8 mouse cellular contexts compared by ENCODE assay signal in genomic region chr17:42875571-42876000, GRCm38 (mm10). TPM values are rescaled to one million over a fixed set of nuclear protein-coding genes. Genes with fewer than 3 reads are reported as not detected.
A peak's percentile ranks its signal among the peaks of the same experiment; 100 is the strongest.
DNase-seq lines count a peak whose midpoint lies in the region; ATAC-seq and TF ChIP-seq lines count a peak whose summit lies in the region.

No protein-coding gene starts in this region.

- TF ChIP-seq CTCF in E14TG2a.4 (conservative IDR thresholded peaks at IDR 0.05; ENCODE audit: low read length) = no peak

- no peaks in the 10 kb centered on the region for H3K27me3 ChIP-seq in E14TG2a.4 (ENCODE audit: insufficient read depth, low read length)

- H3K4me1 ChIP-seq in E14TG2a.4 (replicated peaks; ENCODE audit: low read depth, low read length) = peaks cover 45% of the 10 kb centered on the region

- intact Hi-C loops in heart, postnatal 10 days (cut with DNase I) = loop anchor here (5.0 kb wide), 2 partner anchors 58 to 67 kb away; no protein-coding TSS in a partner anchor

- ATAC-seq in erythroid progenitor cell, adult 5-6 weeks (replicated peaks; ENCODE audit: low FRiP score, poor library complexity, severe bottlenecking) = no peak

- no peaks in the 10 kb centered on the region for H3K9me3 ChIP-seq in E14TG2a.4 (ENCODE audit: low read length)

- peak overlapping the region; percentile 90 for H3K4me3 ChIP-seq in E14TG2a.4 (replicated peaks; ENCODE audit: low read length)

- H3K36me3 ChIP-seq in E14TG2a.4 (ENCODE audit: insufficient read depth, low read length) = no peaks in the 10 kb centered on the region

- DNase-seq in adrenal gland, postnatal 25 days = peak; percentile 8
- DNase-seq in fibroblast of lung, adult 2 months (ENCODE audit: low read depth) = peak; percentile 29
- DNase-seq in heart, postnatal 10 days = peak; percentile 64 to 68
- peak; percentile 42 to 48 for DNase-seq in kidney, postnatal 25 days
- peak; percentile 43 for DNase-seq in lung, postnatal 14 days
- peak; percentile 30 for DNase-seq in right cerebral cortex, postnatal 4 days

RNA-seq across cellular contexts. Expression of gene Cd2ap, which starts 0.9 kb away (rescaled TPM):
- 65.4 and 79.9 TPM in 2 replicates for total RNA-seq in adrenal gland, postnatal 25 days (2021)
- 10 to 100 TPM; 36.1 to 36.5 TPM for total RNA-seq in heart, postnatal 10 days (2021)
- total RNA-seq in erythroid progenitor cell, adult 5-6 weeks (2015; ENCODE audit: low replicate concordance) = 15.5 and 32.7 TPM in 2 replicates
- total RNA-seq in erythroid progenitor cell, adult 5-6 weeks (2017; ENCODE audit: low replicate concordance) = 13.3 and 17.2 TPM in 2 replicates

Comparison
In these comparisons a context has a peak if more than half of its experiments do, and no peak if none do; other contexts are left out.
1. DNase-seq: peak in every context shown above with its lines; median percentile 66 in heart, postnatal 10 days; 45 in kidney, postnatal 25 days; 43 in lung, postnatal 14 days; 30 in right cerebral cortex, postnatal 4 days; 29 in fibroblast of lung, adult 2 months; 8 in adrenal gland, postnatal 25 days.